Mouse (Mus musculus) adrenal gland, adult (tissue): ENCODE data around the gene Fgd6.

ENCODE experiments used
- DNase-seq, 2 experiments: peaks; one replicate each; pipeline ENCODE4 v3.0.0; 2022 to 2023; ENCODE audit warnings: low spot score in 1 of 2; ENCODE audit not compliant: inconsistent age in 2 of 2

Fgd6 gene

DNA sequence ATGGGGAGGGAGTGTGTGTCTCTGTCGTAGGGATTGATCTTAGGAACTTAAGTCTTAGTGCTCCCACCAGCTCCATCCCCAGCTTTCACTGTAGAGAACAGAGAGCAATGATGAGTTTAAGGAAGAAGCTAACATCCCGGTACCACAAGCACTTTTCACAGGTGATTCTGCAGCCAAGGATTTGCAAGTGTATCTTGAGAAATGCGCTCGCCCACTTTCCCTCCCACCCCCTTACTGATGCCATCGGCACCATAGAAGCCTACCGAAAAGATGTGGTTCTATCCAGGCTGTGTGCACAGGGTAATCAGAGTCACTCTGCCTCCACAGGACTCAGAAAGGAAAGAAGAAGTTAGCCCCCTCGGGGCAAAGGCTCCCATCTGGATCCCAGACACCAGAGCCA lies 97.9 kb downstream of the Fgd6 start:
- DNase-seq: no peak

DNA sequence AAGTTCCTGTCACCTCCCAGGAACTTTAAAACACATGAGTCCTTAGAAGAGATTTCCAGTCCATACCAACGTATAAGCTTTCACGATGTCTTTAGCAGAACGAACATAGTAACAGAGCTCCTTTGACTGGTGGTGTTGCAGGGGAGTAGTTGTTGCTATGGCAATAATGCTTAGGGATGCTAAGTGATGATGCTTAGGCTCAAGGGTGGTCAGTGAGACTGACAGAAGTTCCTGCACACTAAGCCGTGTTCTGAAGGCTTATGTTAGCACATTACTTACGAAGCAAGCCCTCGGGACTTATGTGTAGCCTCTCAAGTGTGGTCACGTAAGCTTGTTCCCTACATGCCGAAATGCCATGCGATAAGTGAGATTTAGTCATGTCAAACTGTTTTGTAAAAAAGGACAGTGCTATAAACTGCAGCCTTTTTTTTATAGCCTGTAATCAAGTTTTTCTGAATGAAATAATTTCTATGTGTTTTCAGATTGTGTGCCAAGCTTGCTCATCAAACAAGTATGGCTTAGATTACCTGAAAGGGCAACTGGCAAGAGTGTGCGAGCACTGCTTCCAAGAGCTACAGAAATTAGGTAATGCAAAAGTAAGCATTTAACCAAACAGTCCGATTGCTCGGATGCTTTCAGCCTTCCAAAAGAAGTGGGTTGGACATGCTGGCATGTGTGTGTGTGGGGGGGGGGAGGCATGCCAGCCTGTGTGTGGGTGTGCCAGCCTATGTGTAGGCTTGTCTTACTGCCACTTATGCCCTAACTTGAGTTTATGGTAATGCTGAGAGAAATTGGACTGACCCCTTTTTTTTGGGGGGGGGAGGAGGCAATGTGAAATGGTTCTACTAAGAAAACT lies 99.0 kb downstream of the Fgd6 start:
- DNase-seq: no peak

DNA sequence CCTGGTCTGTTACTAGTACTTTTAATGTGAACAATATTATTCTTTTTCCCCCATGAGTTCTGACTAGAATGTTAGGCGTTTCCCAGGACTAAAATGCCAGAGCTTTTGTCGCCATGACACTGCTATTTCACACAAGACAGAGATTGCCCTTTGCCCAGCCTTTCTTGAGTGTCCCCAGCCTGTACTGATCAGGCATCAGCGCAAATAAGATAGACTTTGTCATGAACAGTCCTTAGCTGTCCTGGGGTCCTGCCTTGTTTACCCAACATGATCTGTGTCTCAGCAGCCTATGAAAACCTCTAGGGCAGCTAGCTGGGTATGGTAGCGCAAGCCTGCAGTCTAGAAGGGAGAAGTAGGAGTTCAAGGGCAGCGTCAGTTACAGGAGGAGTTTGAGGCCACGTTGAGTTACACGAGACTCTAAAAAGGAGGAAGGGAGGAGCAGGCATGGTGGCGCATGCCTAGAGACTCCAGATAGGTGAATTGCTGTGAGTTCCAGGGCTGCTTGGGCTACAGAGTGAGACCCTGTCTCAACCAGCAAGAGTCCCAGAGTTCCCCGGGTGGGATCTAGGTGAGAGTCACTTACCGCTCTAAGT lies 103.2 kb downstream of the Fgd6 start:
- DNase-seq: no peak

DNA sequence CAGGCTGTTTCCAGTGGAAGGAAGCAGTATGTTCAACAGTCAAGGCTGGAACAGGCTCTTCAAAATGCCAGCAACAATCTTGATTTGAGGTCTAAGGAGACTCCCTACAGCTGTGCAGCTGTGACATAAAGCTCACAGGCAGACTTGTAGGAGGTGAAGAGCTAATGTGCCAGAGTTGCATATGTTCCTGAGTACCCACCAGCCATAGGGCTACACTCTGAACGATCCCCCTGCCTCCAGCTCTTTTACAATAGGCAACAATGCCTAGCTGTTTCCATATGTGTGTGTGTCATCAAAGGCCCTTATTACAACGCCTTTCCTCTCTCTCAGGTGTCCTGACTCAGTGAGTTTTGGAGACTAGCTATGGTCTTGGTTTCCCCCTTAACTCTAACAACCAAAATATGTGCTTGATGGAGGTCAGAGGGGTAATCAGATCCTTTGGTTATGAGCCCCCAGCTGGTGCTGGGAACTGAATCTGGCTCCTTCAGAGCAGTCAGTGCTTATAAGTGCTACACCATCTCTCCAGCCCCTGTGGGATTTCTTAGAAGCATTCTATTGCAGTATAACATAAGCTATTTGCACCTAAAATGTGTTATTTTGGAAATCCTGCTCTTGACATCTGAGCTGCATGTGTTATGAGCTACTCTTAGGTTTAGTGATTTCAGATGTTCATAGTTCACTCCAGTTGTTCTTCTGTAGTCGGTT lies 104.6 kb downstream of the Fgd6 start:
- no peak for DNase-seq

DNA sequence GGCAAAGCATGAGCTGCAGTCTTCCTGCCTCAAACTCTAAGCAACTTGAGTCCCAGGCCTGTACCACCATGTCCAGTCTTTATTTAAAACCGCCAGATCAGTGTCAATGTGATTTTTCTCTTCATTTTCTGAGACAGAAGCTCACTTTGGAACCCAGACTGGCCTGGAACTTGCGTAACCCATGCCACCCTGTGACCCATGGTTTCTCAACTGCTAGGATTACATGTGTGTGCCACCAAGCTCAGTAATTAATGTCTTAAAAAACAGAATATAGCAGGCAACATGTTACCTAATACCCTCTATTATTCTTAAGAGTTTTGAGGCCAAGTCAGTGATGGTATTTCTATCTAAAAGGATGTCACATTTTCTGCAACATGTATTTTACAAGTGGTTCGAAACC lies 106.6 kb downstream of the Fgd6 start:
- DNase-seq: no peak

DNA sequence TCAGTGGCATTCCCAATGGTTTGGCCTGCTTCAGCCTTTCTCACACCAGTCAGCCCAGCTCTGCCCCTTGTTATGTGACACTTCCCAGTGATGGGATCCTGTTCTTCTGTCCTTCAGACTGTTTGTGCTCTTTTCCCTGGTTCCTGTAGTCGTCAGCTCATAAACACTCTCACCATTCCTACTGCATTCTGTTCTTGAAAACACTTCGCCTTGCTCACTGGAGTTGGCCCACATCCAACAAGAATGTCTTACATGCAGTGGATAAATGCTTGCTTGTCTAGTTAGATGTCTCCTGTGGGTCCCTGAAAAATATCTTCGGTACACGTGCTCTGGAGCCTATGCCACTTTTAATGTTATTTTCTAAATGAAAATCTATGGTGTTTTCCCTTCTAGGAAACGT lies 108.8 kb downstream of the Fgd6 start:
- no peak for DNase-seq

DNA sequence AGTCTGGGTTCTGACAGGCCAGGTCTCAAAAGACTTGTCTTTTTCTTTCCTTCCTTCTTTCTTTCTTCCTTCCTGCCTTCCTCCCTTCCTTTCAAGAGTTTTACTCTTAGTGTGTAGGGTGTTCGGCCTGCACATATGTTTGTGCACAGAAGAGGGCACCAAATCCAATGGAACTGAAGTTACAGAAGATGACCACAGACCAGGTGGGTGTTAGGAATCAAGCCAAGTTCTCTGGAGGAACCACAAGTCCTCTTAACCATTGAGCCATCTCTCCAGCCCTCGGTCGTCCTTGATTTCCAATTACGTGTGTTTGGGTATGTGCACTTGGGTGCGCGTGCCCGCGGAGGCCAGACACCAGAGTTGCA lies 111.6 kb downstream of the Fgd6 start:
- DNase-seq: no peak

DNA sequence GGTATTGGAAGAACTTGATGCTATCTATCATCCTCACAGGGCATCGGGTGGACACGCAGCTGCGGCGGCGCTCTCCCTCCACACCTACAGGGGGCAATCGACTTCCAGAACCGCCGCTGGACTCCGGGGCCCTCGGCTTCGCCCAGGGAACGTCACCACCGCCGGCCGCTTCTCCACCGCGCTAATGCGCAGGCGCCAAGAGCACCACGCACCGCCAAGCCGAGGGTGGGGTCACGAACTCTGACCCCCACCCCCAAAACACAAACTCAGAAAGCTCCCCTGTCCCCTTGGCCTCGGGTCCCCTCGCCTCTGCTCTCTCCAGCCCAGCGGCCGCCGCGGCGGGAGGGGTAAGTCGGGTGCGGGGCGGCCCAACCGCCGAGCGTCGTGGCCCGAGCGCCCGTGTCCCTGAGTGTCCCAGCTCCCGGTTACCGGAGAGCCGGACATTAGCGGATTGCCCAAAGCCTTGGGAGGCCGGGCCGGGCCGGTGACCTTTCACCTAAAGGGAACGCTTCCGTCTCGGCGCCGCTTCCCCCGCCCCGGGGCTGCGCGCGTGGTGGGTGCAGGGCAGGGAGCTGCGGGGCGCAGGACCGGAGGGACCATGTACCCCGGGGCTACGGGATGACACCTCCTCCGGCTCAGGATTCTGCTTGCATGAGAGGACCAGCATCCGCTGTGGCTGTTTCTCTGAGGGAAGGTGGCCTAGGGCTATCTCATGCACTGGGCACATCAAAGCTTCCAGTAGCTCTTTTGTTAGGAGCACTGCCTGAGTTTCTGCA lies 112.1 kb downstream of the Fgd6 start, which contains the start of gene Nr2c1:
Nr2c1 (plus strand) TSS at position 268 of the 776 bp plus-strand sequence.
- peak; percentile 95 to 98 for DNase-seq

DNA sequence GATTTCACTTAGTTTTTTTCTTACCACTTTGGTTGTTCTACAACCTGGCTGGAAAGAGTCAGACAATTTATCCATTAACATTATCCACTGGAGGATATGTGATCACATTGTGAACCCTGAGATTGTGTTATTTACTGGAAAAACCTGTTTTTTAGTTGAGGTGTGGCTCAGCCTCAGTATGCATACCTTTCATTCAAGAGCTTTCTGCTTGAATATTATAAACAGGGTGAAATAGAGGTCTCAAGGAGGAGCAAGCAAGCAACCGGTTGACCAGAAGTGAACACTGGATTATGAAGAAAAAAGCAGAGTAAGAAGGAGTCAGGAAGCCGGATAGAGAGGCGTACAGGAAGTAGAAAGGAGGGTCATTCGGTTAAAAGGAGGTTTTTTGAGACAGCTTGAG lies 115.7 kb downstream of the Fgd6 start:
- DNase-seq: no peak

DNA sequence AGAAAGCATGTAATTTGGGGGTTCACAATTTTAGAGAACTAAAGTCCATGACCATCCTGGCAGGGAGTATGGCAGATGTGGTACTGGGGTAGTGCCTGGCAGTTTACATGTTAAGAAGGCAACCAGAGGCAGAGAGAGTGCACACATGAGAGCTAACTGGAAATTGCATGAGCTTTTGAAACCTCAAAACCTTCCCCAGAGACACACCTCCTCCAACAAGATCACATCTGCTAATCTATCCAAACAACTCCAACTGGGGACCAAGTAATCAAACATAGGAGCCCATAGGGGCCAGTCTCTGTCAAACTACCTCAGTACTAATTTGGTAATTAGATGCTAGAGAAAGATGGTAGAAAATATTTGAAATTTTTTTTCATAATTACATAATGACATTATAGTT lies 118.0 kb downstream of the Fgd6 start:
- DNase-seq: no peak

DNA sequence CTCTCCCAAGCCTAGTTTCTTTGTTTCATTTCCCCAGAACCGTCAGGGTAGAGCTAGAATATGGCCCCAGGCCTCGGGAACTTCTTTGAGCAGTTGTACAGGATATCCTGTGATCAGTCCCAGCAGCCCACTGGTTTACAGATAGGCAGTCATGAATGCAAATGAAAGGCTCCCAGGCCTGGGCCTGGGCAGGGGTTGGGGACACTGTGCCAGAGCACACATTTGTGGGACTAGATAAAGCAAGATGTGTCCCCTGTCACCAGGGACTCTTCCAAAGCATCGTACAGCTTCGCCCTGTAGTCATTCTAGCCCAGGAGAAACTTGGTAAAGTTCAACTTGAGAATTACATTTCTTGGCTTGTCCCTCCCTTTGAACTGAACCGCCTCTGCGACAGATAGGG lies 123.2 kb downstream of the Fgd6 start:
- DNase-seq: no peak

DNA sequence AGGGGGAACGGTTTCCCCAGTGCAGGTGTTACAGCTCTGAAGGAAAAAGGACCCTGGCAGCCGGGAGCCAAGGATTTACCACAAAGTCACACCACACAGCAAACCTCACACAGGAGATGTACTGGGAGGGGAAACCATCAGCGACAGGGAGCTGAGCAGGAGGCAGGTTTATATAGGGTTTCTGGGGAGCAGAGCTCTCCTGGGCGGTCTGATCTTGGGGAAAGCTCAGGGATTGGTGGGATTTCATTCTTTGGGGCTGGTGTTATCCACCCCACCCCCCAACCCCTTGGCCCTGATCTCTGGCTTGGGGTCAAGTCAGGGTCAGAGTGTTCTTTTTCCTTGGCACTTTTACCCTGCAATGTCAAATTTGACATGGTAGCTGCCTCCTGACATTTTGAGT lies 123.6 kb downstream of the Fgd6 start:
- DNase-seq: no peak

DNA sequence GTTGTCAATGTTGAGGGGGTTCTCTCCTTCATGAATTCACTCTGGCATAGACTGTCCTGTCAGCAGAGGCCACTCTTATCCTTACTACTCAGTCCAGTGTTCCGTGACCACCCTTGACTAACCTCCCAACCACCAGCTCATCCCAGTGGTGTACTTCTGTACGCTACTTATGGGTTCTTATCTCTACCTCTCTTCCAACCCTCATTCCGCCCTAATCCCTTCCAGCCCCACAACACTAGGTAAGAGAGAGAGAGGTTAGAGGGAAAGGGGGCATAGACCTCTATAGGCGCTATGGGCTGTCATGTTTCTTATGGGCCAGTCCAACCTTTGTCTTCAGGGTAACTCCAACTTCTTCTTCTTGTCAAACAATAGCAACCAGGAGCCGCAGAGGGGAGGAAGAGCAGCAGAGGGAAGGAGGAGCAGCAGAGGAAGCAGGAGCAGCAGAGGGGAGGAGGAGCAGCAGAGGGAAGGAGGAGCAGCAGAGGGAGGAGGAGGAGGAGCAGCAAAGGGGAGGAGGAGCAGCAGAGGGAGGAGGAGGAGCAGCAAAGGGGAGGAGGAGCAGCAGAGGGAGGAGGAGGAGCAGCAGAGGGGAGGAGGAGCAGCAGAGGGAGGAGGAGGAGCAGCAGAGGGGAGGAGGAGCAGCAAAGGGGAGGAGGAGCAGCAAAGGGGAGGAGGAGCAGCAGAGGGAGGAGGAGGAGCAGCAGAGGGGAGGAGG lies 125.4 kb downstream of the Fgd6 start:
- DNase-seq: no peak

DNA sequence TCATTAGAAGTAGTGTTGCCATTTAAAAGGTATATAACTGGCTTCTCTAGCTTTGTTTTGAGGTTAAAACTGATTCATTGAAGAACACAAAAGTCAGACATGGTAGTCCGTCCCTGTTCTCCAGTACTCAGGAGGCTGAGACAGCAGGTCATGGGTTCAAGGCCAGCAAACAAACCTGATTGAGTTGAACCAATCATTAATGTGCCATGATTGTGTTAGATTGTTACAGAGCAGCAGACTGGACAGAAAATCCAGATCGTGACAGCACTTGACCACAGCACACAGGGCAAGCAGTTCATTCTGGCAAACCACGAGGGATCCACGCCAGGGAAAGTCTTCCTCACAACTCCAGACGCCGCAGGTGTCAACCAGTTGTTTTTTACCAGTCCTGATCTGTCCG lies 126.2 kb downstream of the Fgd6 start:
- no peak for DNase-seq

DNA sequence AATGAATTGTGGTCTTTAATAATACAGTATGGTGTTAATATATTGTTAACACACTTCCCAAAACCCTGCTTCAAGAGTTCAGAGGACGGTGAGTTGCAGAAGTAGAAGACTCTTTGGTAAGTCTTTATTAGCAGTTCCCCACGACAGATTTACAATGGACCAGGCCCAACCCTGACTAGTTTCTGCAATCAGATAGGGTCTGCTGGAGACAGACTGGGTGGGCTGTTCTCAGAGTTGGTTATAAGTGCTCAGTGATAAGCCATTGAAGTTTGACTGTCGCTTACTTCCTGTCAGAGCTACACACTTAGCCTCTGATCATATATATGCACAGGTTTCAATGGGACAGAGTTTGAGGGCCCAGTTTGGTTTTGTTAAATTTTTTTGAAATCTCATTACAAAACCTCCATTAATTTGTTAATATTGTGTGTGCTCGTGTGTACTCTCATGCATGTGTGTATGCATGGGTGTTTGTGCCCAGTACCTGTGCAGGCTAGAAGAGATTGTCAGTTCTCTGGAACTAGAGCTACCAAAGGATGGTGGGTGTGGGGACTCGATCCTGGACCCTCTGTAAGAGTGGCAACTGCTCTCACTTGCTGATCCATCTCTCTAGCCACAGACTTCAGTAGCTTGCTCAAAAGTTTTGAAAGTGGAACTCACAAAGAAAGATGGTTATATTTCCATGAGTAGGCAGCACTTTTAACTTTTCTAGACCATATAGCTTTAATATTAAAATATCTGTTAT lies 128.5 kb downstream of the Fgd6 start:
- no peak for DNase-seq

DNA sequence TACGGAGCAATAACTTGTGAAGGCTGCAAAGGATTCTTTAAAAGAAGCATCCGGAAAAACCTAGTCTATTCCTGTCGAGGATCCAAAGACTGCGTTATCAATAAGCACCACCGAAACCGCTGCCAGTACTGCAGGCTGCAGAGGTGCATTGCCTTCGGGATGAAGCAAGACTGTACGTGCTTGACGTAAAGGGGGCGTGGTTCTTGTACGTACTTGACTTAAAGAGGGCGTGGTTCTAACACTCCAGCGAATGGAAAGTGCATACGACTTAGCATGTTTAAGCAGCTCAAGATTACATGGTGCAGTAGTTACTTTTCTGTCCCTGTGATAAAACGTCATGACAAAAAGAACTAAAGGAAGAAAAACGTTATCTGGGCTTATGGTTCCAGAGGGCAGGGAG lies 129.6 kb downstream of the Fgd6 start:
- DNase-seq: no peak

DNA sequence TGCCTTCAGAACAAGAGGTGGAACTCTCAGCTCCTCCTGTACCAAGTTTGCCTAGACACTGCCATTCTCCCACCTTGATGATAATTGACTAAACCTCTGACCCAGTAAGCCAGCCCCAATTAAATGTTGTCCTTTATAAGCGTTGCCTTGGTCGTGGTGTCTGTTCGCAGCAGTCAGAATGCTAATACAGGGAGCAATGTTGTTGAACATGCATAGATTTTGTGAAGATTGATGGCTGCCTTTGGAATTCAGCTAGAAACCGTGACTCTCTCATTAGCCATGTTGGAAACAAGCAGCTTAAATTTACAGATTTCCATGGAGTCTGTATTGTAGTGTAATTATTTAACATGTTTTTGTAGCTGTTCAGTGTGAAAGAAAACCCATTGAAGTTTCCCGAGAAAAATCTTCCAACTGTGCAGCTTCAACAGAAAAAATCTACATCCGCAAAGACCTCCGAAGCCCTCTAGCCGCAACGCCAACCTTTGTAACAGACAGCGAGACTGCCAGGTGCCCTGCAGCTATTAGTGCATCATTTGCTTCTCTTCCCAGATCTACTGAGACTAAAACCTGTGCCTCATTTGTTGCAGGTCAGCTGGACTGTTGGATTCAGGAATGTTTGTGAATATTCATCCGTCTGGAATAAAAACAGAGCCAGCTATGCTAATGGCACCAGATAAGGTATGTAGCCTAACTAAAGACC lies 131.4 kb downstream of the Fgd6 start:
- no peak for DNase-seq

DNA sequence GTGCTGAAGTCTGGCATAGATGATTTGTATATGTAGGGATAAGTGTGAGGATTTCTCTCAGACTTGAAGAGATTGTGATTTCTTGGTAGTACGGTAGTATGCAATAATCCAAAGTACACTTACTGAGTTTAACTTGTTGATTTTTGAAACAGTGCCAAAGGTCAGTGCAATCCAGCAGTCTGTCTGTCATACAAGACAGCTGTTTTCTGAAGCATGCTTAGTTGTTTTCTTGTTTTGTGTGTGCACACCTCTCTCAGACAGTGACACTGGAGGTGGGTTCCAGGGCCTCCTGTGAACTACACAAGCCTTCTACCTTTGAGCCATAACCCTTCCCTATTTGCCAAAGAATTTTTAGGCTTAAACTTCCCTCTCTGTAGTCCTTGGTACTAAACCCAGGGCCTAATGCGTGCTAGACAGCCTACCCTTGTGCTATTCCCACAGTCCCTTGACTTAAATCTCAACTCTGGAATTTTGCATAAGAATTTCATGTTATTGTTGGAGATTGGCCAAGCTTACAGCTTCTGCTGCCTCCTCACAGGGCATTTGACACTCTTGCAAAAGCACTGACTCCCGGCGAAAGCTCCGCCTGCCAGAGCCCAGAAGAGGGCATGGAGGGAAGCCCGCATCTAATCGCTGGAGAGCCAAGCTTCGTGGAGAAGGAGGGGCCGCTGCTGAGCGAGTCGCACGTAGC lies 135.8 kb downstream of the Fgd6 start:
- peak in 1 of 2 experiments; percentile 53 for DNase-seq

DNA sequence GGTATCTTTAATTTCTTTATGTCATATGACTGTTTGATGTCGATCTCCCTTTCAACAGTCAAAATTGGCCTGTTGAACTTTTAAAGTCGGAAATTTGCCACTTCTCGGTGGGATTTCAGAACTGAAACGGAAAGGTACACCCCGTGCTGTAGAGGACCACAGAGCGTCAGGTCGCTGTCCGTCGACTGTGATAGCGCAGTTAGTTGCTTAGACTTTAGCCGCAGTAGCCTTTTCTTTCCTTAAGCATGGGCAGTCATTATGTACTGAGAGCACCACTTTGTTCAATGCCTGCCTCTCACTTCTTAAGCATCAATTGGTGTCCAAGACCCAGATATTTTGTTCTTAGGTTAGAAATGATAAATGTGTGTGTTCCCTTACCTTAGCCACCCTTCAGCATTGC lies 136.3 kb downstream of the Fgd6 start:
- no peak for DNase-seq
